Mouse (Mus musculus) thymus, postnatal 14 days (tissue): Measurements from ENCODE around the gene Cxcr4.
A peak's percentile ranks its signal among the peaks of the same experiment; 100 is the strongest.

ENCODE experiments used
- DNase-seq: peaks from one replicate; pipeline ENCODE4 v3.0.0; 2021

The Cxcr4 gene

DNA sequence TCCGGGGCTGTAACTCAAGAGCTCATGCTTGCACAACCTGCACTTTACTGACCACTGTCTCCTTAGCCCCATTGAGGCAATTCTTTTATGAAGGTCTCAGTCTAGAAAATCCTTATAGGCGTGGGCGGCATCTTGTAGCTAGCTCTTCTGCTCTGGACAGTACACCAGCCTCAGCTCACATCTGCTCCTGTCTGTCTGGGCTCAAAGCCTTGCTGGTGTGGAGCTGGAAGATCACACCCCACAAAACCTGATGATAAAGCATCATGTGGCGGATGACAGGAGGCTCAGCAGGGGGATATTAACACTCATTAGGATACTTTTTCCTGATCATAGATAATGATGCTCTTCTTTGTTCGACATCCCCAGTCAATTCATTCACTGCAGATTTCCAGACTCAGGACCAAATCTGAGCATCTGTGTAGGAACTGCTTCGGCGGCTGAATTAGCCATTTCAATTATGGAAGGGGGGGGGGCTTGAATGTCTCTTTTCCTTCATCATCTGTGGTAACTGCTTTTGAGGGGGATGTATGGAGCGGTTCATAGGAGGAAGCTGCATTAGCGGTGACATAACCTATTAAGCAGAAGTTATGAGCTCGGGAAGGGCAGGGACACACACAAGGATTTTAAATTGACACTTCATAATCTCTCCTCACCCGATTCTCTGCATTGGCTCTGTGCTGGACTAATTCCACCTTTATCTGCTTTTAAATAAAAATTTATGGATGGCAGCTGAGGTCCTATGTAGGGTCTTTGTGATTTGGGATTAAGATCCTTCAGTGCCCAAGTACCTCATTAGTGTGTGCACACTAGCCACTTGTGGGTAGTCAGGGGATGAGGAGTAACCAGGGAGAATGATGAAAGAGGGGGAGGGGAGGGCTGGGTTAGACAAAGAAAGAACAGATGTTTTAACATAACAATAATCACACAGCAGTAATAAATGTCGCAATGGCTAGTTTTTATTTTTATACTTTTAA is 24.6 kb downstream of the Cxcr4 start:
- DNase-seq, result no peak

DNA sequence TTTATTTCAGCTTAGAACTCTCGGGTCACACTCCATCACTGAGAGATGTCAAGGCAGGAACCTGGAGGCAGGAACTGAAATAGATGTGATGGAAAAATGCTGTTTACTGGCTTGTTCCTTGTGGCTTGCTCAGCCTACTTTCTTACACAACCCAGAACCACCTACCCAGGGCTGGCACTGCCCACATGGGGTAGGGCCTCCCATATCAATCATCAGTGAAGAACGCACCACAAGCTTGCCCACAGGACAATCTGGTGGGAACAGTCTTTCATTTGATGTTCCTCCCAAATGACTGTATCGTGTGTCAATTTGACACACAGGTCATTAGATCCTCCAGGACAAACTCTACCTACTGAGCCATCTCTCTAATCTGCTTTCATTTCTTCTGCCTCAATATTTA is 28.2 kb downstream of the Cxcr4 start:
- DNase-seq, result no peak

DNA sequence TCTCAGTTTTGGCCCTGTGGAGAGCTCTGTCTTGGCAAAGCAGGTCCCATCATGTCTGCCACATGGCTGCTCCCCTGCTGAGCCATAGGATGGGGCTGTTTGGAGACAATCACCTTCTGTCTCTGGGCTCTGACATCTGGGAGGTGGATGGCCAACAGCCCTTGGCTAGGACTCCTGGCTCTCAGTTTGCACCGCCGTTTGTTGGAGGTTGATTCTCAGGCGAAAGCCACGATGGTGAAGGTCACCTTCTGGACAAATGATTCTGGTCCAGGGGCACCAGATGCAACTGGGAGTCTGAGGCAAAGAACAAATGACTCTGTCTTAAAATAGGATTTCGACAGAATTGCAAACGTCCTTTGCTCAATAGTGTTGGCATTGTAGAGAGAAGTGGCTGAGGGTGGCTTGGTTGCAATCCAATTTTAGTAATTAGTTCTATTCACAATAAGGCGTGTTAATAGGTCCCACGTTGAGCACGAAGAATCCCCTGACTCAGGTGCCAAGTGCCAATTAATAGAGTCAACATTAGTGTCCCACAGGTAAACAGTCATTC is 30.7 kb downstream of the Cxcr4 start:
- DNase-seq, result no peak

DNA sequence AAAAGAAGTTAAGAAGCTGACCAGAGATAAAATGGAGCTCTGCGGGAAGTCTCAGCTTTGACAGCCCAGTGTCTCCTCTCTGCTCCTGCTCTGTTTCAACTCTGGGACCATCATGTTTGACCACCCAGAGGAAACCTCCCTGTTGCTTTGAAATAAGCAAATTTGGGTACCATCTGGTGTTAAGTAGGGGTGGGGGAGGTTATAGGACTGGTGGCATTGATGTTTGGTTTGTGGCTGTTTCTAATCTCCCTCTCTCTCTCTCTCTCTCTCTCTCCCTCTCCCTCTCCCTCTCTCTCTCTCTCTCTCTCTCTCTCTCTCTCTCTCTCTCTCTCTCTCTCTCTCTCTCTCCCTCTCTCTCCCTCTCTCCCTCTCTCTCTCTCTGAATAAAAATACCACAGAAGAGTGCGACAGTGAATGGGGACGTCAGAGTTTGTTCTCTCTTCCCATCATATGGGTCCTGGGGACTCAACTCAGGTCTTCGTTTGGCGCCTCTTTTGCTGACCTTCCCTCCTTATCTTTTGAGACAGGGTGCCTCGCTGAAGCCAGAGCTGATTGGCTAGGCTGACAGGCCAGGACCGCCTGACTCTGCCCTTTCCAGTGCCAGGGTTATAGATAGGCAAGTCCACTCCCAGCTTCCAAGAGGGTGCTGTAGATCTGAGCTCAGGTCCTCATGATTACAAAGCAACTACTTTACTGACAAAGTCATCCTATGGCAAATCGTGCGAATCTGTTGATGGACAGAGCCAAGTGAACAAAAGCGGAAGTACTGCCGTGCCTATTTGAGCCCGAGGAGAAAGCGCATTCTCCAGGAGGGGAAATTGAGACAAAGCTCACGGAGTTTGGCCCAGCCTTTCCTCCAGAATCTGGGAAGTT is 31.4 kb downstream of the Cxcr4 start:
- DNase-seq, result no peak

DNA sequence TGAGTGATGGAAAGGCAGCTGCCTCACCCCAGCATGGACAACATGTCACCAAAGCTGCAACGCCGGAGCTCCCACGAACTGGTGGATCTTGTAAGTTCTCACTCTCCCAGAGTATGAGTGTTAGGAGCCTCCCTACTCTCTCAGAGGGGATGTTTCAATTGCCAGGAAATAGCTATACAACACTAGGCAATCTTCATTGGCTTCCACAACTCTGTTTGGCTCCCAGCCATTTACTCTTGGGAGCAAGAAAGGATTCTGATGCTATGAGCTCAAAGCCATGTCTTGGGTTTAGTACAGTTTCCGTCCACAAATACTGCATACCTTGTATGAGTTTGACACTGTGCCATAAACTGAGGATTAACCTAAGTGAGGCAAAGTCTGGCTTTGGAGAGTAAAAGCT is 34.1 kb downstream of the Cxcr4 start:
- no peak for DNase-seq

DNA sequence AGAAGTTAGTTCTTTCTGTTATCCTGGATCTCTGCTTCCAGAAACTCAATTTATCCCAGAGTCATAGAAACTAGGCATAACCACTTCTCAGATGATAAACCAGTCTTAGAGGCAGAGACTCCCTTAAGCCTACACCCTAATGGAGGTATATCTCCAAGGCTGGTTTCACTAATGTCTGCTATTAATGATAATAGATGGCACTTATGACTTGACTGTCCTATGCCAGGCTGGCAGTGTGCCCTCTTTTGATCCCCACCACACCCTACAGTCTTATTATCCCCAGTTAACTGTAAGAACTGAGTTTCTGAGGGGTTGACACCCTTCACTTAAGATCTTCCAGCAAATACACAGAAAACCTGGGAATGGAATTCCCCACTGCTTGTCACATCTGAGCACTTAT is 39.5 kb downstream of the Cxcr4 start:
- DNase-seq, result no peak

DNA sequence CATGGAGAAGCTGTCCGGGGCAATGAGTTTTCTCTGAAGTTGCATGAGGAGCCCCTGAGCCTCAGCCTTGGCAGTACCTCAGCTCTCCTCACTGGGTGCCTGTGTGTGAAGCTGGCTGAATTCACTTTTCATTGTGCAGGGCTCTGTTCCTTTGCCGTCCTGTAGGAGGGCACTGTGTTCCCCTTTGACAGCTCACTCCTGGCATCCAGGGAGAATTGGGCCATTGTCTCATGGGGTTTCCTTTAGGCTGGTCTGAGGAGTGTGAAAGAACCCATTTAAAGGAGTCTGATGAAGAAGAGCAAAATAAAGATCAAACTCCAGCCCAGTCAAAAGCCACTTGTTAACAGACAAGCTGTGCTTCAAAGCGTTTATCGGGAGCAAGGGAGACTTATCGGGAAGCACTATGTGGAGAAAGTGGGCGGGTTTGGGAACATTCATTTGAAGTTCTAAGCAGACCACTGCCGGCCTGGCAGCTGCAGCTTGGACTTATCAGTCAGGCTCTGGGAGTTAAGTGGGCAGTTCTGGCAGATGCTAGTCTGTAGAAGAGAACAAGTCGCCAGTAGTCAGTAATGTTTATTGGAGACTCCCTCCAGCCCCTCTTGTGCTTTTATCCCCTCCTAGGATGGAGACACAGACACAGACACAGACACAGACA is 40.2 kb downstream of the Cxcr4 start:
- no peak for DNase-seq

DNA sequence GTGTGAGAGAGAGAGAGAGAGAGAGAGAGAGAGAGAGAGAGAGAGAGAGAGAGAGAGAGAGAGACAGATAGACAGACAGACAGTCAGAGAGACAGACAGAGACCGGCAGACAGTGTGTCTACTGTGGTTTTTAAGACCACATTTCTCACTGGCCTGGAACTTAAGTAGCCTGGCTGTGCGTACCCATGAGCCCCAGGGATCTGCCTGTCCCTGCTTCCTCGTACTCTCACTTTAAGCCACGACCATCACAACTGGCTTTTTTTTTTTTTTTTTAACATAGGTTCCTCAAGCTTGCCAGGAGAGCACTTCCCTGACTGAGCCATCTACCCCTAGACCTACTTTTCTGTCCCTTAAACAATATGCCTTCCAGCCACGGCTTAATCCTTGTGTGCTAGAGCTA is 42.7 kb downstream of the Cxcr4 start:
- DNase-seq, result no peak

DNA sequence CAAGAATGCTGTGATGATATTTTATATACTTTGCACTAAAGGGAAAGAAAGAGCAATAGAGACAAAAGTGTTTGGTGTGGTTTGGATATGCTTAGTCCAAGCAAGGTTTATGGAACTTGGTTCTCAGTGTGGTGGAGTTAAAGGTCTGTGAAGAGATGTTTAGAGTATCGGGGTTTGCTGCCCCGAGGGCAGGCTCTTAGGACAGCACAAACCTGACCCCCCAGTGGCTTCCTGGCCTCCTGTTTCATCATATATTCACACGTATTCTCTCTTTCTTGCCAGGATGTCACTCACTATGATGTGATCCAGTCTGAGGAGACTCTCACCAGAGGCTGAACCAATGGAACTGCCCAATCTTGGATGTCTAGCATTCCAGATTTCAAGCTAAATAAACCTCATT is 43.1 kb downstream of the Cxcr4 start:
- DNase-seq, result no peak

DNA sequence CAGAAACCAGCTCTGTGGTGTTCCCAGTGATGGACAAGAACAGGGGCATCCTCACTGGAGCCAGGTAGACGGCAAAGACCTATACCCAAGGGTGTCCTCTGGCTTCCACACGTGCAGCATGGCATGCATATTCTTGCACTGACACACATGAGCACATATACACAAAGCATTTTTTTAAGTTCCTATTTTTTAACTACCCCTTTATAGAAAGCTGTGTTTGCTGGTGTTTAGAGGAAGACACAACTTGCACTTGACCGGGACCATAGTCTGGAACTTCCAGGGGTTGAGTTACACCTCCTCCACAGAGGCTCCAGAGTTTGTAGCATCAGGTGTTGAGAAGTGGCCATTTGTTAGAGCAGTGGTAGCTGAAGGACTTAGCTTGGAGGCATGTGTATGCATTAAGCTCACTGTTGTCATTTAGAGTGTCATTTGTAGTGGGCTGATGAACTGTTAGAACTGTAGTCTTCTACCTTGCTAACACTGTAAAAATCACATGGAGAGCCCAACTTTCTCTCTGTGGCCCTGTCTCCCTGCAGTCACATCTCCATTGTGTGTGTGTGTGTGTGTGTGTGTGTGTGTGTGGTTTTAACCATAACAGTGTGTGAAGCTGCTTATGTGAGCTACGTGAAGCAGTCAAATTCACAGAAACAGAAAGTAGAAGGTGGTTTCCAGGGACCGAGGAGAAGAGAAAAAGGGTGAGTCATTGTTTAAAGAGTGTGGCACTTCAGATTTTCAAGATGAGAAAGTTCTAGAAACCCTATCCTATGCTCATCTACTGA is 43.7 kb downstream of the Cxcr4 start:
- peak; percentile 26 for DNase-seq

DNA sequence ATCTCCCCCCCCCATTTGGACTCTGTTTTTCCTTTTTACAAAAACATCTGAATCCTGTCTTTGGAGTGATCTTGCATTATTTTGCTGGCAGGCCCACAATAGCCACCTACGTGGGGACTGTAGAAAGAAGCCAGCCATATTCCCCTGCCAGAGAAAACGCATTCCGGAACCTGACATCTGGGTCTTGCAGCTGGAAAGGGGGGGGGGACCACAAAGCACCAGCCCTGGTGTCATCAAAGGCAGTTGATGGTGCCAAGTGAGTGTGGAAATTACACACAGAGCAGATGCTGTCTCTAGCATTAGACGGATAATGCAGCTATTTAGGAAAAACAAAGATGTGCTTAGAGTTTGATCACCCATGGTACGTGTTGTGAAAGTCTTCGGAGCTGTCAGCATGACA is 46.4 kb downstream of the Cxcr4 start:
- DNase-seq, result no peak

DNA sequence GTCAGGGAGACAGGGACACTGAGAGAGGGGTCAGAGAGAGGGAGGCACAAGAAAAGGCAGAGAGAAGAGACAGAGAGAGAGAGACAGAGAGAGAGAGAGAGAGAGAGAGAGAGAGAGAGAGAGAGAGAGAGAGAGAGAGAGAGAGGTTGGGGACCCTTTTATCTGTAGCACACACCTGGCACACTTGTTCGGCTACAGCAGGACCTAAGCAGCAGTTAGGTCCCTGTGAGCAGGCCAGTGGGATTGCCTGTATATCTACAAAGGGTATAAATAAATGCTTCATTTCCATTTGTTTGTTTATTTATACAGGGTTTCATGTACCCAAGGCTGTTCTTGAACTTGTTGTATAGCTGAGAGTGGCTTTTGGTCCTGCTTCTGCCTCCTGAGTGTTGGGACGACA is 49.0 kb downstream of the Cxcr4 start:
- no peak for DNase-seq

DNA sequence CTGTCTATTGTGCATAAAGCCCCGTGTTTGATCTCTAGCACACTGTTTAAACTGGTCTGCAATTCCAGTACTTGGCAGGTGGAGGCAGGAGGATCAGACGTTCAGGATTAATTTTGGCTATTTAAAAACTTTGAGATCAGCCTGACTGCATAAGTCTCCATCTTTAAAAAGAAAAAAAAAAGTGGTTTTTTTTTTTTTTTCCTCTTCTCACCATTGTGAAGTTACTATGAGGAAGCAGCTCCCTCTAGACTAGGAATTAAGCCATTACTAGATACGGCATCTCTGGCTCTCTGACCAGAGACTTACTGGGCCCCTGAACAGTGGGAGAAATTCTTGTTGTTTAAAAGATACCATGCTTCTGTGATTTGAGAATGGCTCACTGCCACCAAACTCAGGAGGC is 49.5 kb downstream of the Cxcr4 start:
- no peak for DNase-seq

DNA sequence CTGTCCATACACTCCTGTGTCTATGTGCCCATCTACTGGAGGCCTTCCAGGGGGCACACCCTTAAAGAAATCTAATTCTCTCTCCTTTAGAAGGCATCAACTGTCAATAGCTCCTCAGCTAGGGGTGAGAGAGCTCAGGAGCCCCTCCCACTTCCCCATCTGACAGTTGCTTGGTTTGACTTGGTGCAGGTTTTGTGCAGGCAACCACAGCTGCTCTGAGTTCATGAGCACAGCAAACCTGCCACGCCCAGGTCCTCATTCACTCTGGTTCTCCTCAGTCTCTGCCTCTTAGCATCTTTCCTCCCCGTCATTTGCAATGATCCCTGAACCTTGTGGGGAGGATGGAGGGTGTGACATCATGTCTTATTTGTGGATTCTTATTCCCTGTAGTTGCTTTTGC is 51.9 kb downstream of the Cxcr4 start:
- DNase-seq, result peak; percentile 79

DNA sequence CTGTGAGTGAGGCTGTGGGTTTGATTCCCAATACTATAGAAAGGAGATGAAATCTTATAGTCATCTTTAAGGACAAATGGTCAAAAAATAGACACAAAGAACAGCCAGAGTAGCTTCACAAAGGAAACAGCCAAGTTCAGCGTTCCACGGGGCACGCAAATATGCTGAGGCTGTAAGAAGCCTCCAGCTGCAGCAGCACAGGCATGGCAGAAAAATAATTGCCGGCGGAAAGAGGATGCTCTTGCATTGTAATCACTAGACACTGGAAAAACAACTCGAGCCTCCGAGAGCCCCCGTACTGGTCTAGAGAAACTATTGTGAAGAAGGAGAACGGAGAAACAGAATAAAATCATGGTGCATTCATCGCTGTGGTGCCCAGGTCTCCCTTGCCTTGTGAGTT is 52.5 kb downstream of the Cxcr4 start:
- DNase-seq, result no peak
